Mouse (Mus musculus) left cerebral cortex, postnatal 4 days (tissue): ENCODE results near the gene Insig1. TPM values are rescaled to one million over a fixed set of nuclear protein-coding genes. Genes with fewer than 3 reads are reported as not detected.
A peak's percentile ranks its signal among the peaks of the same experiment; 100 is the strongest.

Source experiments
- DNase-seq: peaks from one replicate; pipeline ENCODE4 v3.0.0-alpha.2; 2022
- intact Hi-C: fragments of 180-260 bp; cut with DNase I; formaldehyde crosslinking; loops from one replicate; pipeline ENCODE4 v1.15.1; 2025
- total RNA-seq, 2 experiments: library from RNA; stranded (reverse); gene quantifications; 2 replicates each; pipeline ENCODE4 v1.2.3; 2021

The Insig1 gene
- total RNA-seq, 2 experiments from 2014 or later, result 97.3 to 107 TPM

- DNase-seq, result peak; percentile 48
- intact Hi-C loops, result no loop called here
These were observed 10.2 kb upstream of the Insig1 start for GRCm38 (mm10) chr5:28061011-28061410.

GRCm38 (mm10) chr5:28063989-28064624 lies 7.1 kb upstream of the Insig1 start:
- intact Hi-C loops, result no loop called here

GRCm38 (mm10) chr5:28065275-28065674 lies 5.9 kb upstream of the Insig1 start:
- no peak for DNase-seq
- intact Hi-C loops, result no loop called here

More at GRCm38 (mm10) chr5:28063989-28064624, 7.1 kb upstream of the Insig1 start:
- DNase-seq, result no peak

- intact Hi-C loops, result no loop called here
- no peak for DNase-seq
These were observed 4.9 kb upstream of the Insig1 start for GRCm38 (mm10) chr5:28066311-28066710.

GRCm38 (mm10) chr5:28070149-28070827 lies 875 bp upstream of the Insig1 start:
- DNase-seq, result no peak
- intact Hi-C loops, result no loop called here

- intact Hi-C loops, result no loop called here
- DNase-seq, result peak; percentile 91
These were observed 477 bp downstream of the Insig1 start for GRCm38 (mm10) chr5:28071456-28072223.

- no peak for DNase-seq
- intact Hi-C loops, result no loop called here
These were observed 8.3 kb downstream of the Insig1 start for GRCm38 (mm10) chr5:28079431-28079830.

- no peak for DNase-seq
- intact Hi-C loops, result no loop called here
These were observed 10.0 kb downstream of the Insig1 start for GRCm38 (mm10) chr5:28081127-28081526.

GRCm38 (mm10) chr5:28081822-28082221 lies 10.7 kb downstream of the Insig1 start:
- DNase-seq, result no peak
- intact Hi-C loops, result no loop called here

- DNase-seq, result no peak
- intact Hi-C loops, result no loop called here
These were observed 11.1 kb downstream of the Insig1 start for GRCm38 (mm10) chr5:28082312-28082711.

GRCm38 (mm10) chr5:28082796-28083195 lies 11.6 kb downstream of the Insig1 start:
- no peak for DNase-seq
- intact Hi-C loops, result no loop called here

- DNase-seq, result no peak
- intact Hi-C loops, result no loop called here
These were observed 13.6 kb downstream of the Insig1 start for GRCm38 (mm10) chr5:28084743-28085142.

GRCm38 (mm10) chr5:28090547-28090946 lies 19.4 kb downstream of the Insig1 start:
- DNase-seq, result no peak
- intact Hi-C loops, result loop anchor here (5.0 to 10.0 kb wide), 3 partner anchors 93 to 296 kb away; partner anchors contain the start of gene Paxip1

- DNase-seq, result no peak
- intact Hi-C loops, result loop anchor here (5.0 to 10.0 kb wide), 3 partner anchors 95 to 298 kb away; partner anchors contain the start of gene Paxip1
These were observed 21.2 kb downstream of the Insig1 start for GRCm38 (mm10) chr5:28092327-28092726.

- intact Hi-C loops, result loop anchor here (5.0 to 10.0 kb wide), 3 partner anchors 97 to 299 kb away; partner anchors contain the start of gene Paxip1
- DNase-seq, result peak; percentile 84
These were observed 22.7 kb downstream of the Insig1 start for GRCm38 (mm10) chr5:28093874-28094273.

- intact Hi-C loops, result loop anchor here (5.0 to 10.0 kb wide), 3 partner anchors 97 to 300 kb away; partner anchors contain the start of gene Paxip1
- no peak for DNase-seq
These were observed 23.2 kb downstream of the Insig1 start for GRCm38 (mm10) chr5:28094393-28094792.

GRCm38 (mm10) chr5:28094846-28095245 lies 23.7 kb downstream of the Insig1 start:
- DNase-seq, result no peak
- intact Hi-C loops, result loop anchor here (5.0 to 10.0 kb wide), 3 partner anchors 98 to 300 kb away; partner anchors contain the start of gene Paxip1

- DNase-seq, result no peak
- intact Hi-C loops, result loop anchor here (10.0 kb wide), 2 partner anchors 241 to 301 kb away; partner anchors contain the start of gene Paxip1
These were observed 24.5 kb downstream of the Insig1 start for GRCm38 (mm10) chr5:28095671-28096070.

- intact Hi-C loops, result no loop called here
These were observed 35.8 kb downstream of the Insig1 start for GRCm38 (mm10) chr5:28106966-28107365.

GRCm38 (mm10) chr5:28107974-28108373 lies 36.8 kb downstream of the Insig1 start:
- DNase-seq, result no peak
- intact Hi-C loops, result no loop called here

More at GRCm38 (mm10) chr5:28106966-28107365, 35.8 kb downstream of the Insig1 start:
- no peak for DNase-seq

- intact Hi-C loops, result no loop called here
- no peak for DNase-seq
These were observed 39.7 kb downstream of the Insig1 start for GRCm38 (mm10) chr5:28110881-28111280.
